Mouse (Mus musculus) urinary bladder, adult 2 months (tissue): ENCODE results near the gene Cpe. TPM values are rescaled to one million over a fixed set of nuclear protein-coding genes. Genes with fewer than 3 reads are reported as not detected.
"Not testable (repeated sequence)": the region's sequence is repeated elsewhere in the genome, so short reads cannot be mapped to it uniquely, and the experiment has no call there.

ENCODE experiments used
- DNase-seq: peaks from one replicate; pipeline ENCODE4 v3.0.0; 2022; ENCODE audit warnings: low spot score
- polyA plus RNA-seq: library from polyadenylated mRNA; depleted of rRNA; stranded (reverse); fragments of >200 nt; gene quantifications from 2 replicates; pipeline ENCODE4 v1.2.3, GENCODE M21; 2012

Gene Cpe
- polyA plus RNA-seq, 1 experiment, result 114 TPM

DNA sequence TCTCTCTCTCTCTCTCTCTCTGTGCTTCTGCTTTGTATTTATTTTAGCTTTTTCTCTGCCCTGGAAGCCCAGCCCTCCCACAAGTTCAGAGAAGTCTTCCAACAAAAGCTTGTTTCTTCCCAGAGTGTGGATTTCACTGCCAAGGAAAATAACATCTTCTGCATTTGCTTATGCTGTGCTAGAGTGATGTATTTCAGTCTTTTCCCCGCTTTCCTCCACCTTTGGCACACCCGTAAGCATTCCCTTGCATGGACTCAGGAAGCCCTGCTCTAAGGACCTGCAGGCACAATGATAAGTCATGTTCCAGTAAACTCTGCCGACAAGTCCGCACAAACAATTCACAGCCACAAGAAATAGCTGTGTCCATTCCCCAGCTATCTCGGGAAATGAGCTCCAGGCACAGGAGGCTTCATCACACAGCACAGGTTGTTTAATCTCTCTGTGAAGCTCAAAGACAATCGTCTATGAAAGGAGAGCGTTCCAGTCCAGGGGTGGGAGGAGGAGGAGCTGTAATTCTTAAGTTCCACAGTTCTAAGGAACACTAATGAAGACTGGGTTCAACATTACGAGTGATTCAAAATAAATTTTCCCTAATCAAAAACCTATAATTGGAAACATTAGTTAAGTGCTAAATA is 17.8 kb downstream of the Cpe start:
- DNase-seq, result no peak

DNA sequence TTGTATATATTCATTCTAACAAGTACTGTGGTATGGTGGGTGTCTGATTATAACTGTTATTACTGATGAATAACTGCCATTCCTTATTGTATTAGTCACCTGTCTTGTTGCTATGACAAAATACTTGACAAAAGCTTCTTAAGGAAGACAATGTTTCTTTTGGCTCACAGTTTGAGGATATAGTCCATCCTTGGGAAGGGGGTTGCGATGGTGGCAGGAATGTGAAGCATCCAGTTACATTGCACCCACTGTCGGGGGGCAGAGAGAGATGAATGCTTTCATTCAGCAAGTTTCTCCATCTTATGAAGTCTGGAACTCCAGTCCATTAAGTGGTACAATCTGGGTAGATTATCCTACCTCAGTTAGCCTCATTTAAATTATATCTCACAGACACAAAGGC is 19.9 kb downstream of the Cpe start:
- no peak for DNase-seq

DNA sequence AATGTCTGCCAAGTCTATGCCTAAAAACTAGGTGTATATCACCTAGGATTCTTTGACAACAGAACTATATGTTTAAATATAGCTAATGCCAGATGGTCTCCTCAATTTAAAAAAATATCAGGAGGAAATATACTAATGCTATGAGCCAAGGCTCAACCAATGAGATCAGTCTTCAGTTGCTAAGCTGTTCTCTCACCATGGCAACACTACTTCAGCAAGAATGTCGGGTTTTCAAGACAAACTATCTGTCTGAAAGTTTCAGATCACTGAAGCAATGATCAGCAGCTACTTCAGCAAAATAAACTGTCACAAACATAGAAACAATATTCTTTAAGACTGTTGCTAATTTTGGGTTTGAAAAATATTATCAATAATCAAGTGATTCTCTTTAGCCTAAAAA is 20.9 kb downstream of the Cpe start:
- DNase-seq, result no peak

DNA sequence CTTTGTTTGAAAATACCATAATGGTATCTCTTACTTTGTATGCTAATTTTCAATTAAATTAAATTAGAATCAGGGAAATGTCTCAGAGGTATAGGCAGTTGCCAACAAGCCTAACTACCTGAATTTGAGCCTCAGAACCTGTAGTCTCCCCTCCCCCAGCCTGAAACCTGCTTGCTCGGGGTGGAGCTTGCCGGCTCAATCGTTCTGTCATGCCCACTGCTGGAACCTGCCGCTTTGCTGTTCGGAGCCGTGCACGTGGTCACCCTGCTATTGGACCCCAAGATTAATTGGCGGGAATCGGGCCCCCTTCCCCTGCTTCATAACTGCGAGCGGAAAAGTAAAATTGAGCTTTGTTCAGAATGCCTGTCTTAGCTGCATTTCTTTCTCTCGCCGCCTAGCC is 26.5 kb downstream of the Cpe start:
- not testable (repeated sequence) for DNase-seq

DNA sequence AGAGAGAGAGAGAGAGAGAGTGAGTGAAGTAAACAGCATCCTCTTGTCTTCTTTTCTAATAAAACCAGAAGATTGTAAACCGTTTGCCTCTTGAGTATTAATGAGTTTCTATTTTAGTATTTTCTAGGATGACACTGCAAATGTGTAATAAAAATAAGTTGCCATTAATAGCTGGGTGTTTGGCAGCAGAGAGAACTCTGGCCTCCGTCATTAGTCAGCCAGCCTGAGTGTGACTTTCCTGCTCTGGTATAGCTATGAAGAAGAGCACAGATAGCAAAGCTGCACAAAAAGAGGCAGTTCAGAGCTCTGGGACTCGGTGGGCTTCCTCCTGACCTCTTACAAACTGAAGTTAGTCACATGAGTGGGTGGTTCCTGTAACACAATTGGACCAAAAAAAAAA is 27.3 kb downstream of the Cpe start:
- no peak for DNase-seq

DNA sequence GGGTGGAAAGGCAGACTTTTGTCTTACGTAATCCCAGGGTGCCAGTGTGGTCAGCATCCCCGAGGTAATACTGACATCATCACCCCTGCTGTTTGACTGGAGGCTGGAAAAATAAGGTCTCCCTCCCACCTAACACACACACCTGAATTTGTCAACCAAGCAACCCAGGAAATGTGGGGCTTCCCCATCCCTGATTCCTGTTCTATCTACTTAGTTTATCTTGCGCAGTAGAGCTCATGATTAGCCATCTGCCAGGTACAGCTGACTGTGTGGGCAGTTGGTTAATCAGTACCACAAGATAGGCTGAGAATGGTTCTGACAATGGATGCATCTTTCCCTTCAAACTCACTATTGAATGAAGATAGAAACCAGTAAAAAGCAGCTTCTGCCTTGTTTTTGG is 28.0 kb downstream of the Cpe start:
- DNase-seq, result no peak

DNA sequence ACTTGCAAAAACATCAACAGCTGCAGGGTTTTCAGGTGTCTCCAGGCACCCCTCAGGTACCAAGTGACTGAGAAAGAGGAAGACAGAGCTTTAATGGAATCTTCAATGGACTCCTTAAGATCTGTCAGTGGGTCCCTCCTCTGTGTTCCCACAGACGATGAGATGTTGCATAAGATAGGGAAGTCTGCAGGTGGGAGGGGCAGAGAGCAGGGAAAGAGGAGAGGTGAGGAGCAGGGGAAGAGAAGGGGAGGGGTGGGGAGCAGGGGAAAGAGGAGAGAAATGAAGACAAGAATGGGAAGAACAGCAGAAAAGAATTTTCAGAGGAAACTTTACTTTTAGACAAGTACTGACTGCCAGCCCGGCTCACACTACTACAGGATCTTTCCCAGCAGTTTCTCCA is 28.5 kb downstream of the Cpe start:
- DNase-seq, result no peak

DNA sequence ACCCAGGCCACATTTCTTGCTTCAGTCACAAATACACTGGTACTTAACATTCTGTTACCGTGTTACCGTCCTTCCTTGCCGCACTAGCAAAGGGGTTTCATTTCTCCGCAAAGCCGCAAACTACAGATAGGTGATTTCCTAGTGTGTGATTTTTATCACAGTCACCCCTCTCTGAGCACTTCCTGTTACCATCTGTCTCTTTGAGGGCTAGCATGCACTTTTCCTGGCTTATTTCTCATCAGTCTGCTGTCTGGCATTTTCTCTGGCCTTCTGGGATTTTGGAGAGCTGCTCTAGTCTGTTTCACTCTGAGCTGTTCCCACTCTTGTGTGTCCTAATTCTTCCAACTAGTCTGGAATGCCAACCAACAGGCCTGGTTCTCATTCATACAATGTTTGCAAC is 33.8 kb downstream of the Cpe start:
- DNase-seq, result no peak

DNA sequence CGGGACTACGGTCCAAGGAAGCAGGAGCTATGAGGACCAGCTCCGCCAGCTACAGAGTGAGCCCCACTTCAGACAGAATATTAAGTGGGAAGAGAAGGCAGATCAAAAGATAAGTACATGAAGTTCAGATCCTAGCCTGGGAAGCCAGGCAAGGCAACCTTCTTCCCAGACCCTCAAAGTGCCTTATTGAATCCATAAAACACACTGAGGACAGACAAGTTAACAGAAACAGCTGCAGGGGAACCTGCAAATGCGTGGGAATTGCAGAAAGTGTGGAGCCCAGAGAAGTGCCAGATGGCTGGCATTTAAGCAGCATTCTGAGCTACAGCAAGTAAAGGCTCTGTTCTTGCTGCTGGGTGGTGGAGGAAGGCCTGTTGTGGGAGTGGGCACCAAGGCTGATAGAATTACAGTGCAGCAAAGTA is 34.9 kb downstream of the Cpe start:
- DNase-seq, result no peak

DNA sequence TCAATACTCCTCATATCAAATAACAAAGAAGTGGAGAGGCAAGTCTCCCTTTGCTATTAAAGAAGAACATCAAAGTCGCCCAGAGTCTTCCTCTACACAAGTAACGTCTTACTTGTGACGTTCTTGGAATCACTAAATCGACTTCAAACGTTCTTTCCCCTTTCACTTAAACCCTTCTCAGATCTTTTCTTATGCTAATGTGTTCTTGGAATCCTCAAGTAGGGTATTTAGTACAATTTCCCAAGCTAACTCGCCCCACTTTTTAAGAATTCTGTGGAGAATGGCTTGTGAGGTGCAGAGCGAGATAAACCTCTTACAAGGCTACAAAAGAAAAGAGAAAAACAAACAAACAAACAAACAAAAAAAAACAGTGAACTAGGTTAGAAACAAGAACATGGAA is 35.3 kb downstream of the Cpe start:
- DNase-seq, result no peak

DNA sequence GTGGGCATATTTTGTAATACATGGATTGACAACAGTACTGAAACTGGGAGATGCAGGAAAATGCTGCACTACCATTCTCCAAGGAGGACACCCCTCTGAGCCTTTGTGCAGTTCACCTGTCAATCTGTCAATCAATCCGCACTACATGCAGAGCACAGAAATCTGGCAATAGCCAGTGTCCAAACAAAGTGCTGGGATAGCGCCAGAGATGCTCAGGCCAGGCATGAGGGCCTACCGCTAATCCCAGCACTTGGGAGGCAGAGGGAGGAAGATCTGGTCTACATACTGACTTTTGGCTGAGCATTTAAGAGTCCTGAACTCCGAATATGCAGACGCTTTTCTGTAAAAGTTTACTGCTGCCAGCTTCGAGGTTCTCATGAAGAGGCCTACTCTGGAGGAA is 37.0 kb downstream of the Cpe start:
- no peak for DNase-seq

DNA sequence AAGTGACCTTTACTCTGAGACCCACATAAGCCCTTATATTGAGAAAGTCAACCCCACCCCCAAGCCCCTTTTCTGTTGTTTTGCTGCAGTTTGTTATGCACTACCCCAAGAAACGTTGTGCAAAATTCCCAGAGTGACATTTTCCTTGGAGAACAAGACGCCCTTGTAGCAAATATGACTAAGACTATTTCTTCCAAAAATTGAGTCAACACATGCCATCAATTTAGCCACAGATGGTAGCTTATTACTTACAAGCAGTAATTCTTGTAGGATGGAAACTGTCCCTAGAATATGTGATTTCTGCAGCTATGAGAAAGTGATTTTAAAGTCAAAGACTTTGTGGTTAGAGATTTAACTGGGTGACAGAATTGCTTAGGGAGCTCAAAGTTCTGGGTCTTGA is 37.8 kb downstream of the Cpe start:
- DNase-seq, result no peak

DNA sequence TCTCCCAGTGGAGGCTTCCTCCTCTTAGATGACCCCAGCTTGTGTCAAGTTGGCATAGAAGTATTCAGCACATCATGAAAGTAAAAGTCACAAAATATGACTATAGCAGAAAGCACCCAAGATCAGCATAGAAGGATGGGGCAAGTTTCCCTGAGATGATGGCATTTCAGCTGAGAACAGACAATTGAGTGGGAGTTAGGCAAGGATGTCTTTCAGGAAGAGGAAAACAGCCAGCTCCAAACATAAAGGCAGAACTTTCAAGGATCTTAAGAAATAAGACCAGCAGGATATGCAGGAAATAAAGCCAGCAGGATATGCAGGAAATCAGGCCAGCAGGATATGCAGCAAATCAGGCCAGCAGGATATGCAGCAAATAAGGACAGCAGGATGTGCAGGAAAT is 40.6 kb downstream of the Cpe start:
- no peak for DNase-seq

DNA sequence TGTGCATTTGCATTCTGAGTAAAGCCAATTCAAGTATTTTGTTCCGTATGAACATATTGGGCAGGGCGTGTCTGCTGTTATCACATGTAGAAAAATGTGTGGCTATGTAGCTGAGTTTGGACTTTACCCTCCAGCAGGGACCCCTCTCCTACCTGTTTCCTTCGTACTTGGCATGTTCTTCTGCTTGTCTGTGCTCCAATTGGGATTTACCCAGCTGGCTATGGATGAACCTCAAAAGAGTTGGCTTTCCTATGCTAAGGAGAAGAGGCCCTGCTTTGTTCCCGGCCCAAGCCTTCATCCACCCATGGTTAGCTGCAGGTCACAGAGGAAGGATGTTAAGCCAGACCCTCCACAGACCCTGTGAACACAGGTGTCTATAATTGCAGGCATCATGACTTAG is 44.8 kb downstream of the Cpe start:
- DNase-seq, result no peak

DNA sequence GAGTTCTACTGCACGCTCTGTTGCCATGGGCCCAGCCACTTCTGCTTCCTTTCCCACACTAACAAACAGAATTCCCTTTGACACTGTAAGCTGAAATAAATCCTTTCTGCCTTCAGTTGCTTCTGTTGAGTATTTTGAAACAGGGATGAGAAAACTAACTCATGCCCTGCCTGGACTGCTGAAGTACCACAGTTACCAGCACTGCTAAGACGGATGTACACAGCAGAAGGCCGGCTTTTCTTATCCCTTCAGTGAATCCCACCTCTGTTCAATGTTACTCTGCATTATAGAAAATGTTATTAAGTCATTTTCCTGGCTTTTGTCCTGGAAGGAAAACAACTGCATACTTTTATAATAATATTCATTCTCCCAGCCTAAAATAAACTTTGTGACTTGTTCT is 45.7 kb downstream of the Cpe start:
- no peak for DNase-seq

DNA sequence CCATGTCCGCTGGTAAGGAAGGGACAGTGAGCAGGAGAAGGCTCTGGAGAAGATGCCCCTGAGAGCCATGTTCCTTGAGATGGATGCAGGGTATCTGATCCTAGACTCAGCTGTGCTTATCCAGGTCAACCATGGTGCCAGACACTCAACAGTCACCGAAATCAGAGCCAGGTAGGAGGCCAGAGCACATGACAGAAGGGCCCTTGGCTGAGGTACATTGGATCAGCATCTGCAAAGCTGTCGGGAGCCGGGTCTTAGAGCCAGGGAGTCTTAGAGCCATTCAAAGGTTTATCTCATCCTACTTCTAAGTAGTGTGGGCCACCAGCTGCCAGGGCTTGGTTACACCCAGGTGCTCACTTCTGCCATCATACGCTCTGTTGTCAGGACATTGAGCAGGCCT is 46.4 kb downstream of the Cpe start:
- no peak for DNase-seq

DNA sequence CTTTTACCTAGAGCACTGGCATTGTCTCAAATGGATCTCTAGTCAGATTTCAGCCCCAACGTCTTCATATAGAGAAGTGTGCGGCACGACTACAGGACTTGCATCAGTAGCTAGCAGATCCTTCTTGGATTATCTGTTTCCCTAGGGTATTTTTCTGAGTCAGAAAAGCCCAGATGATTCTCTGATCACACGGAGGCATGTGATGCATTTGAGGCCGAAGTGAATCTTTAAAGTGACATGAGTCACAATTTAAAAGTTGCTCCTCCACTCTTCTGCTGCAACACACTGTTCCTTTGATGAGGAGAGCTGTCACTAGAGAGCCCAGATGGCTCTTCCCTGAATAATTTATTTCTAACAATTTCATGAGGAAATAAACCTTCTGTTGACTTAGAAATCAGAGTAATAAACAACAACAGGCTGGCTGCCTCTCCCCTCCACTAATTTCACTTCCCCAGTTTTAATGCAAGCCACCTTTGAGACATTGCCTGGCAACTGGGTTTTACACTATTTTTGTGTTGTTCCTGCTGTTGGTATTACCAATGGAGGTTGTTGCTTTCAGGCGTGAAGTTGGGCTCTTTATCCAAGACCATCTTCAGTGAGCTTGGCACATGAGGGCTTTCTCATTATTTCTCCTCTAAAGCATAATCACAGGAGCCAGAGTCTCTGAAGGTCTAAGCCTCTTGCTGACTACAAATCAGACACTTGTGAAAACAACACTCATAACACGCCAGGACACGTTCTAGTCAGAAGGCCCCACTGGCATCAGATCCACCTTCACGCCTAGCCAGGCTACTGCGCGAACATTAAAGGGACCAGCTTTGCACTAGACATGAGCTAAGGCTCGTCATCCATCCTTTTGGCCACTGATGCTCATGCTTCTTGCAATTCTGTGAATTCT is 48.5 kb downstream of the Cpe start:
- no peak for DNase-seq

DNA sequence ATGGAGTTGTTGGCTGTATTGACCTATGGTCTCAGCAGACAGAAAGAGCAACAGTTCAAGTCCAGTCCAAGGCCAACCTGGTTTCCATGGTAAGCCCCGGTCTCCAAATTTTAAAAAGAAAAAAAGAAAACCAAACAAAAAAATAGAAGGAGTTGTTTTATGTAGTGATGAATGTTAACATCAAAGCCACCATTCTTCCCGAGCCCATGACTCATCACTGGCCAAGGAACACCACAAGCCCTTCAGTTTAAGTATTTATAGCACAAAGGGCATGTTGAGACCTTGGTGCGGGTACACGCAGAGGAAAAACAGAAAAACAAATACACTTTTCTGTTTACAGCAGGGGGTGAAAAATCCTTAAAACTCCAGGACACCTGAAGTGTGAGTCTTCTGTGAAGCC is 49.5 kb downstream of the Cpe start:
- no peak for DNase-seq

DNA sequence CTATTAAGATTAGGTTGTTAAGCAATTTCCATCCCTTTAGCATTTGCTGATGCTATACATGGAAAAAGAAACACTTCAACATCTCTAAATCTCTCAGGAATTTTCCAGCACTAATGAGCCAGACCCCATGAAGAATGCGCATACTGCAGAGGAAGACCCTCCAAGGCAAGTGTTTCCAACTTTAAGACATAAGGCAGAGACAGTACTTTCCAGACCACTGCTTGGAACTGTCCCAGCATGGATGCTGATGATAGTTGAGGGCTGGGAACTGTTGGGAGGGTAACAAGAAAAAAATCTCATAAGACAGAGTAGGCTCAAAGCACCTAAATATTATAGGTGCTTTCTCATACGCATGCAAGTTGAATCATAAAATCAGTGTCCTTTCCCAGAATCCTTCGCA is 50.1 kb downstream of the Cpe start:
- no peak for DNase-seq

DNA sequence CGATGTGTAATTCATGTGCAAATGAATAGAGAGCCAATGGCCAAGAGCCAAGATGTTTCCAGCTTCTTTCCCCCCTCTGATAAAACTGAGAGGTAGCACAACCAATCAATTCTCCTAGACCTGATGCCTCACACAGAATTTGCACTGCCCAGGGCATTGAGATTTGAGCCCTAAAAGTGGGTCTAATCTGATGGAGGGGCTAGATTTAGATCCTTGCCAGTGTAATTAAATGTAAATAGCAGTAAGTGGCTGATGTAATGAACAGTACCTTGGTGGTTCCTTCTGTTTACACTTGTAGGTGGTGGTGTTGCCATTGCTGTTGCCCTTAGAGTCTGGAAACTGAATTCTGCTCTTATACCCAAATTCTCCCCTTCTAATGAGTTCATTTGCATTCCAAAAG is 52.3 kb downstream of the Cpe start:
- DNase-seq, result no peak

DNA sequence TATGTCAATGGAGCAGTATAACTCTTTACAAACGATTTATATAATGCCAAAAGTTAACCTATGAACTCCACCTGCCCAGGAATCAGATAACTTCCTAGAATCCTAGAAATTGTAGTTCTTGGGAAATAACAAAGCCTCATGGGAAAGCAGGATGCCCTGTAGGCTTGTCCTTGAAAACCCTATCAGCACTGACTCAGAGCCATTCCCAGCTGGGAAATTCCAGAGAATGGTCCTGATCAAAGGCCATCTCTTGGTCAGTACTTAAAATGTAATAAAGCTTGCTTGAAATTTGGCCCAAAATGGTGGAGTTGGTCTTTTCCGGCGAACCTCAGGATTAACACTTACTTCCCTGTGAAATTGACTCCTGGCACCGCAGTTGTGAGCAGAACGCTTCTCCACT is 53.2 kb downstream of the Cpe start:
- DNase-seq, result no peak

DNA sequence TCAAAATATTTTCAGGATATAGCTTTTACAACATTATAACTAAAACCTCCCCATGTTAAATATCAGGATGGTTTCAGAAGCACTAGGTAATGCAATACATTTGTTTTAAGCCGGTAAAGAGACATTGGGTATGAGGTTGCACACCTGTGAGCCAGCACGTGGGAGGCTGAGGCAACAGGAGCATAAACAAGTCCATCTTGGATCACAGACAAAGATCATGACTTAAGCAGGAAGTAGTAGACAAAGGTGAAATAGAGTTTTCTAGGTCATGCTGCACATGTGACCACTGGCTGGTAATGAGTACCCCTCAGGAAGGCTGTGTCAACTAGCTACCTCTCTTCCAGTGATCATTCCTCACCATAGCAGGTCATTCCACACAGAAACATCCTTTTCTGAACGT is 58.0 kb downstream of the Cpe start:
- no peak for DNase-seq

DNA sequence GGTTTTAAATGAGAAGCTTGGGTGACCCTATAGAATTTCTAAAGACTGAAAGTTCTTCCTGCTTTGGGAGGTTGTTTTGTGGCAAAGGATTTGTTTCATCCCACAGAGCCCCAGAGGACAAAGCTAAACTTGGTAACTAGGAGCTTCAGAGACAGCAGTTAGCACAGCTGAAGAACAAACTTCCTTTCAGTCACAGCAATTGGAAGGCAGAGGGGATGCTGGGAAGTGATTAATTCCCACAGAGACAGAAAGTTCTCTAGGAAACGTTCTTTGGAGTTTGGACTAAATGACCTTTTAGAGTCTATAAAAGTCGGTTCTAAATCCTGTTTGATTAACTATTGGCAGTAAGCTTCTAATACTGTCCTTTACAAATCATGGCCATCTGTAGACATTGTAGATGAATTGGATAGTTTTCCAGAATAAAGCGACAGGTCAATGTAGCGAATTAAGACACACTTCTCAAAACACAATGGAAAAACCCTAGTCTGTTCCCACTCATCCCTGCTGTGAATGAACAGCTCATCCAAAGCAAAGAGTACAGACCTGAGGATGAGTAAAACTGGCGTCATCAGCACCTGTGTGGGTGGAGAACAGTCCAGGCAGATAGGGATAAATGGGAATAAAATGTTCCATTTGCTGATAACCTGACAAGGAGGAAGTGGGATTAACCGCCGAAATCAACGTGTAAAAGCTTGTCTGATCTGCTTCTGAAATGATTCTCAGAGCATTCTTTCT is 58.6 kb downstream of the Cpe start:
- no peak for DNase-seq
